Mouse (Mus musculus) left cerebral cortex, adult 2 months (tissue): ENCODE measurements at regions not wholly inside any gene's neighbourhood (a gene's known extent, or its start where the extent isn't known, plus 50 kb on each side); places are given as distances from the start of the nearest gene placed in this dataset.

ENCODE experiments used
- DNase-seq, 2 experiments: peaks; one replicate each; pipeline ENCODE4 v3.0.0; 2021 to 2022; ENCODE audit warnings: low spot score in 2 of 2, mixed read lengths in 1 of 2; ENCODE audit errors: extremely low spot score in 1 of 2
- H3K27ac ChIP-seq: fragments of 200-600 bp; 2 replicates; pipeline ENCODE4 v1.8.1; 2022
- H3K4me3 ChIP-seq: fragments of 200-600 bp; 2 replicates; pipeline ENCODE4 v1.8.1; 2022
- CTCF ChIP-seq: fragments of 200-600 bp; IDR thresholded peaks from 2 replicates; pipeline ENCODE4 v1.8.1; 2022; ENCODE audit warnings: antibody characterized with exemption, mild to moderate bottlenecking, moderate library complexity
- intact Hi-C: fragments of 180-260 bp; cut with DNase I; formaldehyde crosslinking; loops from one replicate; pipeline ENCODE4 v1.15.1; 2025
- microRNA-seq, 2 experiments: library from miRNA; unstranded; fragments of <30 nt; microRNA quantifications; one replicate each; pipeline ENCODE4 v1.2.0; 2021

- Histone ChIP-seq H3K4me3 (no peak overlapping the region), H3K27ac (no peak overlapping the region)
- intact Hi-C loops, result no loop called here
- DNase-seq, result no peak
- no peak for TF ChIP-seq CTCF
Measured at GRCm38 (mm10) chr1:195312426-195312825, 135.9 kb upstream of the Cr2 start.

- no peak overlapping the region for H3K4me3 ChIP-seq
- TF ChIP-seq CTCF, result no peak
- DNase-seq, result no peak
- H3K27ac ChIP-seq, result no peak overlapping the region
- intact Hi-C loops, result no loop called here
Measured at GRCm38 (mm10) chr1:195285076-195285475, 108.6 kb upstream of the Cr2 start.

- no peak for TF ChIP-seq CTCF
- intact Hi-C loops, result no loop called here
- DNase-seq, result peak; percentile 100
- no peak overlapping the region for H3K4me3 ChIP-seq
- H3K27ac ChIP-seq, result no peak overlapping the region
Measured at GRCm38 (mm10) chr1:195241496-195241895, 65.0 kb upstream of the Cr2 start.

GRCm38 (mm10) chr1:195232658-195233057, 56.1 kb upstream of the Cr2 start:
- peak; percentile 31 to 34 for DNase-seq
- TF ChIP-seq CTCF, result peak; percentile 67
- H3K4me3 ChIP-seq, result no peak overlapping the region
- intact Hi-C loops, result no loop called here
- H3K27ac ChIP-seq, result no peak overlapping the region

- no peak for TF ChIP-seq CTCF
- Histone ChIP-seq H3K4me3 (no peak overlapping the region), H3K27ac (no peak overlapping the region)
- intact Hi-C loops, result no loop called here
- no peak for DNase-seq
Measured at GRCm38 (mm10) chr1:195227007-195227406, 50.5 kb upstream of the Cr2 start.

Small RNA genes in the stretch of these regions (microRNA-seq; reads per million reads assigned to microRNA genes)
- gene Gm24802, result 0 reads per million in 2 experiments
